Mouse (Mus musculus) left cerebral cortex, postnatal 25 days (tissue): ENCODE measurements around the gene Mapkbp1. TPM values are rescaled to one million over a fixed set of nuclear protein-coding genes. Genes with fewer than 3 reads are reported as not detected.

Source experiments
- microRNA-seq, 2 experiments: library from miRNA; unstranded; fragments of <30 nt; microRNA quantifications; one replicate each; pipeline ENCODE4 v1.2.0; 2022
- total RNA-seq, 2 experiments: library from RNA; stranded (reverse); gene quantifications; 2 replicates each; pipeline ENCODE4 v1.2.3; 2021

Gene Mapkbp1
- total RNA-seq, 2 experiments from 2014 or later, result 52.2 to 52.7 TPM

Small RNAs within 50 kb of the gene (microRNA-seq; reads per million reads assigned to microRNA genes)
- gene Mir7665, result 0.34 to 0.50 reads per million in 2 experiments

Other genes starting within 250 kb of the Mapkbp1 start
- 100 to 1,000 TPM; 188 to 208 TPM for gene Itpka, start 230.4 kb upstream of the Mapkbp1 start, total RNA-seq
- gene Ltk, start 212.3 kb upstream of the Mapkbp1 start, total RNA-seq, result 10 to 100 TPM; 18.9 to 20.6 TPM
- 10 to 100 TPM; 17.7 to 20.2 TPM for gene Rpap1, start 185.2 kb upstream of the Mapkbp1 start, total RNA-seq
- 100 to 1,000 TPM; 177 to 182 TPM for gene Tyro3, start 175.0 kb upstream of the Mapkbp1 start, total RNA-seq
- gene Mga, start 75.5 kb upstream of the Mapkbp1 start, total RNA-seq, result 10 to 100 TPM; 62.2 to 67.9 TPM
- gene Jmjd7, start 54.8 kb downstream of the Mapkbp1 start, total RNA-seq, result 1 to 10 TPM; 3.5 to 4.3 TPM
- gene Gm28042, start 54.8 kb downstream of the Mapkbp1 start, total RNA-seq, result 1 to 10 TPM in 1 of 2 experiments, under 1 TPM in 1; 0.78 to 1.9 TPM
- gene Pla2g4b, start 60.7 kb downstream of the Mapkbp1 start, total RNA-seq, result 1 to 10 TPM; 2.1 to 3.0 TPM
- gene Ehd4, start 181.9 kb downstream of the Mapkbp1 start, total RNA-seq, result 10 to 100 TPM; 13.2 to 18.8 TPM